Mouse (Mus musculus) myocyte (in vitro differentiated cells): ENCODE results near the gene Rab7.
A peak's percentile ranks its signal among the peaks of the same experiment; 100 is the strongest.

Source experiments
- E2F4 ChIP-seq: IDR thresholded peaks from one replicate; pipeline ENCODE4 v1.6.1; 2011; ENCODE audit warnings: mild to moderate bottlenecking, control low read depth, moderate library complexity; ENCODE audit not compliant: insufficient read depth
- POLR2A ChIP-seq: IDR thresholded peaks from one replicate; pipeline ENCODE4 v1.6.1; 2011; ENCODE audit warnings: low read depth, mild to moderate bottlenecking, control low read depth, moderate library complexity; ENCODE audit not compliant: insufficient read length
- POLR2AphosphoS2 ChIP-seq: IDR thresholded peaks from one replicate; pipeline ENCODE4 v1.6.1; 2011; ENCODE audit warnings: low read depth, control low read depth; ENCODE audit not compliant: insufficient read length
- TCF12 ChIP-seq: IDR thresholded peaks from one replicate; pipeline ENCODE4 v1.6.1; 2011; ENCODE audit warnings: mild to moderate bottlenecking, control low read depth; ENCODE audit not compliant: poor library complexity, insufficient read depth, severe bottlenecking

DNA sequence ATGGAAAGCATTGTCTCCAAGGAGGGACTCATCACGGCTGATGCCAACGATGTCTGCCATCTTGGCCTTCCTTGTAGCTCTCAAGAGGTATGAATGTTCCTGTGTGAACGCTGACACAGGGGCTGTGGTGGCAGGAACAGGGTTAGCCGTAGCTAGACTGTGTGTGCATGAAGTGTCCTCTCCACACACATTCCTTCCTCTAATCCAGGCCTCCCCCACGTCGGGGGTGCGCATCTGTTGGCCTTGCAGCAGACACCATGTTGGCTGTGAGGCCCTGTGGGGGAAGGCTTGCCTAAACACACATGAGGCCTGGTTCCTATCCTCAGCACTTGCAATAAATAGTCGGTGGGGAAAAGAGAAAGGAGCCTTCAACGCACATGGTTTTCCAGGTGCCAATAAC lies 48.5 kb downstream of the Rab7 start:
- TF ChIP-seq TCF12 (no peak), POLR2AphosphoS2 (peak; percentile 88), POLR2A (peak; percentile 27), E2F4 (no peak)
